Mouse (Mus musculus) CD8-positive naive resting alpha-beta T cell, adult 57 days (primary cell): ENCODE measurements around the gene Smim6. TPM values are rescaled to one million over a fixed set of nuclear protein-coding genes. Genes with fewer than 3 reads are reported as not detected.

Experiments used
- total RNA-seq: library from RNA; stranded (reverse); gene quantifications from one replicate; pipeline ENCODE4 v1.2.4, GENCODE M21; 2023

The Smim6 gene
- not detected for total RNA-seq

GRCm38 (mm10) chr11:115911632-115912376 lies at the start of gene Smim6:
TSS of gene Smim6 (plus strand) at chr11:115912017.

GRCm38 (mm10) chr11:115899486-115900266 lies 12.1 kb upstream of the Smim6 start, which contains the start of gene Smim5:
TSS of gene Smim5 (plus strand) at chr11:115899966.

GRCm38 (mm10) chr11:115933108-115933746 lies 21.4 kb downstream of the Smim6 start, which contains the start of the genes Sap30bp and Recql5:
TSS of gene Sap30bp (plus strand) at chr11:115933282.
TSS of gene Recql5 (minus strand) at chr11:115933477.

Other genes starting within 250 kb of the Smim6 start
- gene Grb2, start 203.4 kb upstream of the Smim6 start, total RNA-seq, result 108 TPM
- gene Tmem94, start 146.6 kb upstream of the Smim6 start, total RNA-seq, result 74.2 TPM
- 2.9 TPM for gene Caskin2, start 98.4 kb upstream of the Smim6 start, total RNA-seq
- 23.2 TPM for gene Tsen54, start 97.3 kb upstream of the Smim6 start, total RNA-seq
- gene Llgl2, start 88.0 kb upstream of the Smim6 start, total RNA-seq, result 37.2 TPM
- gene Myo15b, start 53.6 kb upstream of the Smim6 start, total RNA-seq, result not detected
- 0.92 TPM for gene Smim5, start 12.1 kb upstream of the Smim6 start, total RNA-seq
- 41.8 TPM for gene Sap30bp, start 21.3 kb downstream of the Smim6 start, total RNA-seq
- gene Recql5, start 21.5 kb downstream of the Smim6 start, total RNA-seq, result 22.9 TPM
- gene Itgb4, start 62.7 kb downstream of the Smim6 start, total RNA-seq, result not detected
- 21.6 TPM for gene Galk1, start 100.7 kb downstream of the Smim6 start, total RNA-seq
- 1,697 TPM for gene H3f3b, start 115.9 kb downstream of the Smim6 start, total RNA-seq
- 80.3 TPM for gene Unk, start 118.3 kb downstream of the Smim6 start, total RNA-seq
- 83.7 TPM for gene Unc13d, start 165.9 kb downstream of the Smim6 start, total RNA-seq
- 162 TPM for gene Wbp2, start 175.0 kb downstream of the Smim6 start, total RNA-seq
- gene Trim47, start 215.2 kb downstream of the Smim6 start, total RNA-seq, result 1.2 TPM
- gene Trim65, start 219.1 kb downstream of the Smim6 start, total RNA-seq, result 30.8 TPM
- gene Mrpl38, start 226.9 kb downstream of the Smim6 start, total RNA-seq, result 58.7 TPM